Mouse (Mus musculus) midbrain, embryonic 12.5 days (tissue): ENCODE measurements at regions not wholly inside any gene's neighbourhood (a gene's known extent, or its start where the extent isn't known, plus 50 kb on each side); places are given as distances from the start of the nearest gene placed in this dataset.

Experiments used
- ATAC-seq: fragments of 200-750 bp; cut with Nextera tagmentation; 2 replicates; pipeline ENCODE4 v1.8.0; 2017; ENCODE audit warnings: low read depth, moderate TSS enrichment, moderate library complexity; ENCODE audit not compliant: low FRiP score
- H3K27ac ChIP-seq: fragments of 300-500 bp; sonication (generic); replicated peaks from 2 replicates; pipeline ENCODE4 v1.5.1; 2016; ENCODE audit warnings: mild to moderate bottlenecking
- H3K27me3 ChIP-seq: fragments of 300-500 bp; sonication (generic); 2 replicates; pipeline ENCODE4 v1.6.1; 2016; ENCODE audit warnings: mild to moderate bottlenecking
- H3K36me3 ChIP-seq: fragments of 300-500 bp; sonication (generic); 2 replicates; pipeline ENCODE4 v1.6.1; 2016
- H3K4me1 ChIP-seq: fragments of 300-500 bp; sonication (generic); 2 replicates; pipeline ENCODE4 v1.6.1; 2016
- H3K4me2 ChIP-seq: fragments of 300-500 bp; sonication (generic); replicated peaks from 2 replicates; pipeline ENCODE4 v1.6.1; 2016; ENCODE audit warnings: mild to moderate bottlenecking, moderate library complexity
- H3K4me3 ChIP-seq: fragments of 300-500 bp; sonication (generic); 2 replicates; pipeline ENCODE4 v1.5.1; 2016; ENCODE audit warnings: mild to moderate bottlenecking
- H3K9ac ChIP-seq: fragments of 300-500 bp; sonication (generic); replicated peaks from 2 replicates; pipeline ENCODE4 v1.6.1; 2016; ENCODE audit warnings: mild to moderate bottlenecking, moderate library complexity
- H3K9me3 ChIP-seq: fragments of 300-500 bp; sonication (generic); 2 replicates; pipeline ENCODE4 v1.6.1; 2016; ENCODE audit warnings: mild to moderate bottlenecking
- WGBS: fragments of 180-500 bp; shearing (Covaris S2); methylation state at CpG from one replicate; pipeline ENCODE4 v1.1.7; 2016; 5-methylcytosine and 5-hydroxymethylcytosine counted together

DNA sequence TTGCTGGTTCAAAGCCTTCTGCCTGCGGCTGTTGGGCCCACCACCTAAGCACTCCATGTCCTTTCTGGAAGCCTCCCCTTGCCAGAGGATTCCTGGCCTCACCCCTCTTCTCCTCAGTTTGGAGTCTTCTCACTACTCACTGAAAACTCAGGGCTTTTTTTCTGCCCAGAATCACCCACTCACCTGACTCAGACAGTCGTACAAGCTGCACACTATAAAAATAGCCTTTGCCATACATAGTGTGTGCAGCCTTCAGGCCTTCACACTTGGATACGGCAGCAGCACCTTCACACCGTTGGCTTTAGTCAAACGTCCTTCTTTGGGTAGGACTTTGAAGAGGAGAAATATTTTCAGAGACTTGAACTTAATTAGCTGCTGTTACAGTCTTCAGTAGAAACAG lies 205.3 kb upstream of the Mkln1 start:
- no peaks in the 10 kb centered on the region for H3K36me3 ChIP-seq
- no peak overlapping the region for H3K4me3 ChIP-seq
- no peaks in the 10 kb centered on the region for H3K9me3 ChIP-seq
- no peak overlapping the region for H3K4me2 ChIP-seq
- WGBS = 87% methylated on average over 5 of the region's 5 CpGs
- H3K4me1 ChIP-seq = no peaks in the 10 kb centered on the region
- no peak overlapping the region for H3K27ac ChIP-seq
- H3K9ac ChIP-seq = no peak overlapping the region
- ATAC-seq = no peak
- H3K27me3 ChIP-seq = 0 out of 2 replicates have a peak, but pooled peaks cover 3% of the 10 kb centered on the region

DNA sequence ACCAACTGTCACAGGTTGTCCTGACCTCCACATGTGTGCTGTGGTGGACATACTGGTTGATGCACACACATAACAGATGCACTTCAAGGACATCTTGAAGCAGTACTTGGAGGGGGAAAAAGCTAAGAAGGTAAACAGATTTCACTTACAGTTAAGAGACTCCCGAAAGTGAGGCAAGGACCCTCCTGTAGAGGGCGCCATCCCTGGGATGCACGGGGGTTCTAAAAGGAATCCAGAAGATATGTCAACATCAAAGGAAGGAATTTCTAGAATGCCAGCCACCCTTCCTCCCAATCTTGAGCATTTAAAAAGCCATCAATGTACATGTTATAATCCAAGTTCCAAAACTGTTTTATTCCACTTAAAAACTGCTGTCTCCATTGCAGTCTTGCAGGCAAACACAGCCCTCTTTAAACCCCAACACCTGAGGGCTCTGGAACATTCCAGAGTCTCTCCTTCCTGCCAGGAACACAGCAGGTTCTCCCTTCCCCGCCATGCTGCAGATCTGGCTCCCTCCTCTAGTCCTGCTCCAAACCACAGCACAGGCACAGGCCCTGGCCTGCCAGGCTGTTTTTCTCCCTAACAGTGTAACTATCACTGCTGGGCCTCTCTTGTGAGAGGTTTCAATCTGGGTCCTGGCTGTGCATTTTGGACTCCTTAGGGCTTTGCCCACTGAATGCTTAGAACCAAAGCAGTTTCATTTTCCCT lies 200.8 kb upstream of the Mkln1 start:
- H3K4me2 ChIP-seq = no peak overlapping the region
- H3K9me3 ChIP-seq = no peaks in the 10 kb centered on the region
- H3K9ac ChIP-seq = no peak overlapping the region
- no peak overlapping the region for H3K27ac ChIP-seq
- no peaks in the 10 kb centered on the region for H3K4me1 ChIP-seq
- no peak overlapping the region for H3K4me3 ChIP-seq
- WGBS = 57% methylated on average over 4 of the region's 4 CpGs
- H3K27me3 ChIP-seq = 0 out of 2 replicates have a peak, but pooled peaks cover 3% of the 10 kb centered on the region
- H3K36me3 ChIP-seq = no peaks in the 10 kb centered on the region
- no peak for ATAC-seq

DNA sequence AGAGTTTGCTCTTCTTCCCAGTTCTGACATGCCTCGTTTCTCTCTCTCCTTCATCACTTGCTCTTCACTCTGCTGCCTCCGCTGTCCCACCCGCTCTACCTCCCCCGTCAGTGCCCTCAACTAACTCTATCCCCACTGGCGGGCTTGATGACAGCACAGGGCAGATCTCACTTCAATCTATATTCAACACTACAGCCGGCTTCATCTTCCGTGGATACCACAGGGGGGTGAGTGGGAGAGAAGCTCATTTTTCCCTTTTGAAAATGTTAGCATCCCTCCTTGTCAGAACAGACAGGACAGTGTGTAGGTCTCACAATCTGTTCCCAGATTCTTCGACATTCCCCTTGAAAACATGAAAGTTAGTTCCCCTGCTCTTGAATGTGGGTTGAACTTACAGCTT lies 200.2 kb upstream of the Mkln1 start:
- H3K9ac ChIP-seq = no peak overlapping the region
- H3K4me1 ChIP-seq = no peaks in the 10 kb centered on the region
- H3K27ac ChIP-seq = no peak overlapping the region
- no peak overlapping the region for H3K4me2 ChIP-seq
- H3K4me3 ChIP-seq = no peak overlapping the region
- WGBS = 79% methylated on average over 8 of the region's 8 CpGs
- H3K27me3 ChIP-seq = 0 out of 2 replicates have a peak, but pooled peaks cover 3% of the 10 kb centered on the region
- H3K9me3 ChIP-seq = no peaks in the 10 kb centered on the region
- no peaks in the 10 kb centered on the region for H3K36me3 ChIP-seq
- ATAC-seq = no peak

DNA sequence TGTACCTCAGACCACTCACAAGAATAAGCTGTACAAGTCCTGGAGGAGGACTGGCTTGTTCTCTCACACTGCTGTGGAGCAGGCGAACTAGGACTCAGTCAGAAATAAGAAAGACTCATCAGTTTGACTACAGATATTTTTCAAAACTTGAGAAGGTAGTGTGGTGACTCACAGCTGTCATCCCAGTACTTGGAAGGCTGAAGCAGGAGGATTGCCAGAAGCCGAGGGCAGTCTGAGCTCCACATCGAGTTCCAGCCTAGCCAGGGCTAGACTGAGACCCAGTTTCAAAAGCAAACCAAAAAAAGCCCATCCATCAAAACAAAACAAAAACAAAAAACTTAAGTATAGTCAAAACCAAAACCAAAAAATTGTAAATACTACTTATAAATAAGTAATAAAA lies 197.8 kb upstream of the Mkln1 start:
- Histone ChIP-seq H3K36me3 (no peaks in the 10 kb centered on the region), H3K9ac (no peak overlapping the region), H3K4me3 (no peak overlapping the region), H3K4me1 (no peaks in the 10 kb centered on the region), H3K27me3 (0 out of 2 replicates have a peak, but pooled peaks cover 3% of the 10 kb centered on the region), H3K4me2 (no peak overlapping the region), H3K27ac (no peak overlapping the region), H3K9me3 (no peaks in the 10 kb centered on the region)
- ATAC-seq = no peak
- WGBS = 87% methylated on average over 3 of the region's 3 CpGs

DNA sequence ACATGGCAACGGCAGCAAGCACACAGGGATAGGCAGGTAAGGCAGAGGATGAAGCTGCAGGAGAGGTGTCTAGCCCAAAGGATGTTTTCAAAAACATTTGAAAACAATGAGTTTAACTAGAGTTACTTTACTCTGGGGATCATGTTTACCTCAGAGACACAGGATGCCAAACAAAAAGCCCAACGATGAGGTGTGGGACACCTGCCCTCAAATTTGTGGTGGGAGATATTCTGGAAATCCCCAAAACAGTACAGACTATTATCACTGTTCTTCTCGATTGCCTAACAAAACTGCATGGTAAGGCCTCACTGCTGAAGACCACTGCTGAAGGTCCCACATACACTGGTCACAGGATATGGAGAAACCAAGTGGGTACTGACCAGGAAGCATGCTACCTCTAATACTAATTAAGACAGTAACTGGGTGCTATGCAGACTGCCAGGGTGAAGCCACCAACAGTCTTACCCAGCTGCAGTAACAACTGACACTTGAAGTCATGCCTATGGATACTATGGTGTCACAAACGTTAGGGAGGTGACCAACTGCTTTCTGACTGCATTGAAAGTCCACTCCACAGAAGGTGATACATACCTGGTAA lies 197.1 kb upstream of the Mkln1 start:
- no peak for ATAC-seq
- Histone ChIP-seq H3K4me3 (no peak overlapping the region), H3K9ac (no peak overlapping the region), H3K4me1 (no peaks in the 10 kb centered on the region), H3K9me3 (no peaks in the 10 kb centered on the region), H3K36me3 (no peaks in the 10 kb centered on the region), H3K27me3 (0 out of 2 replicates have a peak, but pooled peaks cover 6% of the 10 kb centered on the region), H3K27ac (no peak overlapping the region), H3K4me2 (no peak overlapping the region)
- WGBS = 91% methylated on average over 4 of the region's 4 CpGs

DNA sequence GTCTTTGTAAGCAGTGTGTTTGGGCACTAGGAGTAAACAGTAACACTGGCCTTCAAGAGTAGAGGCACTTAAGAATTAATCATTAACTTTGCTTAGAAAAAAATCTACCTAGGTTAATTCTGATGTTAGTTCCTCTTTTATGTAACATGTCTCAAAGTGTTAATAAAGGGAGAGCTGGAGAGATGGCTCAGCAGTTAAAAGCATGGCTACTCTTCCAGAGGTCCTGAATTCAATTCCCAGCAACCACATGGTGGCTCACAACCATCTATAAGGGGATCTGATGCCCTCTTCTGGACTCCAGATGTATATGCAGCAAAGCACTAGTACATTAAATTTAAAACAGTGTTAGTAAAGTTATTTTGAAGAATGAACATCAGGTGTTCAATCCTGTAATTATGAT lies 195.9 kb upstream of the Mkln1 start:
- no peak for ATAC-seq
- H3K27me3 ChIP-seq = 0 out of 2 replicates have a peak, but pooled peaks cover 6% of the 10 kb centered on the region
- no peaks in the 10 kb centered on the region for H3K36me3 ChIP-seq

DNA sequence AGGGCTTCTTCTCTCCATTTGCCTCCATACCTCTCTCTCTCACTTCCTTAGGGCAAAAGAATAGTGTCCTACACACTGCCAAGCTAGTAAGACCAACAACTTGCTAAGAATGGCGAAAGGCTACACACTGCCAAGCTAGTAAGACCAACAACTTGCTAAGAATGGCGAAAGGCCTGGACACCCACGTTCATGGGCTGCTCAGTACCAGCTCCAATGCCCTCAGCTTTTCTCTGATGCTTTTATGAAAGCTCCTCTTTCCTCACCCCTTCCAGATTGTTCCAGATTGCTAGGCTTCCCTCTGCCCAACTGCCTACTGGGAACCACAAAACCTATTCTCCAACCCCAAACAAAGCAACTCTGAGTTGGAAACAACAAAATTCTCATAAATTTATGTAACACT lies 194.1 kb upstream of the Mkln1 start:
- H3K27me3 ChIP-seq = 0 out of 2 replicates have a peak, but pooled peaks cover 3% of the 10 kb centered on the region
- no peak overlapping the region for H3K9ac ChIP-seq
- H3K27ac ChIP-seq = no peak overlapping the region
- H3K4me1 ChIP-seq = no peaks in the 10 kb centered on the region
- H3K9me3 ChIP-seq = no peaks in the 10 kb centered on the region
- no peak for ATAC-seq
- H3K4me3 ChIP-seq = no peak overlapping the region
- 93% methylated on average over 3 of the region's 3 CpGs for WGBS
- no peaks in the 10 kb centered on the region for H3K36me3 ChIP-seq
- H3K4me2 ChIP-seq = no peak overlapping the region

More for the DNA sequence above, 195.9 kb upstream of the Mkln1 start:
- no peak overlapping the region for H3K4me3 ChIP-seq
- H3K9me3 ChIP-seq = no peaks in the 10 kb centered on the region
- H3K9ac ChIP-seq = no peak overlapping the region
- H3K4me2 ChIP-seq = no peak overlapping the region
- H3K27ac ChIP-seq = no peak overlapping the region
- no peaks in the 10 kb centered on the region for H3K4me1 ChIP-seq

DNA sequence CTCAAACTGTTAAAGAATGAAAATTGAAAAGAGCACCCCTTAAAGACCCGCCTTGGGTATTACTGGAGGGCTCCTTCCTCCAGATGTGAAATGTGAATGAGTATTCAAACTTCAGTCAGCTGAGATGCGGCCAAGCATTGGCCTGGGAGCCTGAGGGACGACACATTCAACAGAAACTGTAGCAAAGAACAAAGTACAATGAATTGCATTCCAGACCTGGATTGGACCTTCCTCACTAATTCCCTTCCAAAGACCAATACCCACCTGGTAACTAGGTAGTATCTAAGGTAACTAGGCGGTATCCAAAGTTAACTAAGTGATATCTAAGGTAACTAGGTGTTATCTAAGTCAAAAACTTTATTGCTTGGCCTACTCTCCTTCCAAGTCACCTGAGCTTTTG lies 193.7 kb upstream of the Mkln1 start:
- H3K9me3 ChIP-seq = no peaks in the 10 kb centered on the region
- no peaks in the 10 kb centered on the region for H3K4me1 ChIP-seq
- no peak overlapping the region for H3K4me2 ChIP-seq
- no peak for ATAC-seq
- H3K9ac ChIP-seq = no peak overlapping the region
- no peak overlapping the region for H3K27ac ChIP-seq
- no peaks in the 10 kb centered on the region for H3K36me3 ChIP-seq
- 0 out of 2 replicates have a peak, but pooled peaks cover 3% of the 10 kb centered on the region for H3K27me3 ChIP-seq
- WGBS = 84% methylated on average over 4 of the region's 4 CpGs
- H3K4me3 ChIP-seq = no peak overlapping the region

DNA sequence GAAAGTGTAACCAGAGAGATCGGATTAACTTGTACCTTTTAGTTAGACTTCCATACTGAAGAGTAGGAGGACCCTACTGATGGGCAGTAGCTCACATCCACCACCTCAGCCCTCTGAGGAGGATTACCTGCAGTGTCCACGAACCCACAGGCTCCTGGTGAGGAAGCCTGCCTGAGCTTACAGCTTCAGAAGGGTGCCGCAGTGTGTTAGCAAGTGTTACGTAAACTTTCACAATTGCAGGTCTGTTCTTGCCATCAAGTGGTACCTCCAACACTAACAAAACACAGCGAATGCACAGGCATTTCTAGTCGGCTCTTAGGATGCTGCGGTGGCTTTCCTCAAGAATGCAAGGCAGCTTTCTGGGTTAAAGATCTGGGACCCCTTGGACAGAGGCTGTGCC lies 192.4 kb upstream of the Mkln1 start:
- Histone ChIP-seq H3K4me3 (no peak overlapping the region), H3K9ac (no peak overlapping the region), H3K4me1 (no peaks in the 10 kb centered on the region), H3K4me2 (no peak overlapping the region), H3K9me3 (no peaks in the 10 kb centered on the region), H3K27me3 (0 out of 2 replicates have a peak, but pooled peaks cover 3% of the 10 kb centered on the region), H3K27ac (no peak overlapping the region), H3K36me3 (no peaks in the 10 kb centered on the region)
- WGBS = 80% methylated on average over 7 of the region's 7 CpGs
- no peak for ATAC-seq

DNA sequence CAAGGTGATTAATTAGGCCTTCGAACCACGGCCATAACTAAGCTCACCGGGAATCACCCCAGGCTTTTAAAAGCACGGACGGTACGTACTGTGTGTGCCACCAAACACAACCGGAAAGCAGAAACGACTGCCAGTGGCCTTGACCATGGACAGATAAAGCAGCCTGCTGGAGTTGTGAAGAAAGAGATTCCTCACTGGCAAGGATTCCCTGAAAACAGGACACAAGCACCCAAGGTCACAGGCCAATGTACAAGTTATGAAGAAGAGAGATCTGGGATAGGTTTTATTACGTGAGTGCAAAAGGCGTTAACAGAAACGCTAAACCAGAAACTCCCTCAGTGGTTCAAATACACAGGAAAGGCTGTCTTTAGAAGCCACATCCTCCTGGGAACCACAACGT lies 191.3 kb upstream of the Mkln1 start:
- no peak for ATAC-seq
- Histone ChIP-seq H3K27ac (no peak overlapping the region), H3K4me2 (no peak overlapping the region), H3K27me3 (0 out of 2 replicates have a peak, but pooled peaks cover 3% of the 10 kb centered on the region), H3K9ac (no peak overlapping the region), H3K4me1 (no peaks in the 10 kb centered on the region), H3K4me3 (no peak overlapping the region), H3K9me3 (no peaks in the 10 kb centered on the region), H3K36me3 (no peaks in the 10 kb centered on the region)
- WGBS = 89% methylated on average over 12 of the region's 12 CpGs

DNA sequence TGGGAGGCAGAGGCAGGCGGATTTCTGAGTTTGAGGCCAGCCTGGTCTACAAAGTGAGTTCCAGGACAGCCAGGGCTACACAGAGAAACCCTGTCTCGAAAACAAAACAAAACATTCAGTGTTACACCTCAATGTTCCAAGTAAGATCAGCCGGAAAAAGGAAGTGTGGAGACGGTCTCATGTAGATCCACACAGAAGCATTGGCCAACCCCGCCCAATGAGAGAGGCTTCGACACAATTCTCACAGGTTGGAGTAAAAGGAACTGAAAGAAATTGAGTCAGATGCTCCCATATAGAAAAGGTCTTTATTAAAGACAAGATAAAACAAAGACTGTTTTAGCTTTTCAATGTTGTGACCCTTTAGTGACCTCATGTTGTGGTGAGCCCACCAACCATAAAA lies 190.3 kb upstream of the Mkln1 start:
- no peak overlapping the region for H3K4me2 ChIP-seq
- H3K36me3 ChIP-seq = no peaks in the 10 kb centered on the region
- H3K4me1 ChIP-seq = no peaks in the 10 kb centered on the region
- H3K27me3 ChIP-seq = peaks cover 8% of the 10 kb centered on the region; the same call in 1 of the 2 replicates
- no peaks in the 10 kb centered on the region for H3K9me3 ChIP-seq
- H3K27ac ChIP-seq = no peak overlapping the region
- no peak overlapping the region for H3K9ac ChIP-seq
- no peak for ATAC-seq
- WGBS = 93% methylated on average over 6 of the region's 6 CpGs
- no peak overlapping the region for H3K4me3 ChIP-seq

DNA sequence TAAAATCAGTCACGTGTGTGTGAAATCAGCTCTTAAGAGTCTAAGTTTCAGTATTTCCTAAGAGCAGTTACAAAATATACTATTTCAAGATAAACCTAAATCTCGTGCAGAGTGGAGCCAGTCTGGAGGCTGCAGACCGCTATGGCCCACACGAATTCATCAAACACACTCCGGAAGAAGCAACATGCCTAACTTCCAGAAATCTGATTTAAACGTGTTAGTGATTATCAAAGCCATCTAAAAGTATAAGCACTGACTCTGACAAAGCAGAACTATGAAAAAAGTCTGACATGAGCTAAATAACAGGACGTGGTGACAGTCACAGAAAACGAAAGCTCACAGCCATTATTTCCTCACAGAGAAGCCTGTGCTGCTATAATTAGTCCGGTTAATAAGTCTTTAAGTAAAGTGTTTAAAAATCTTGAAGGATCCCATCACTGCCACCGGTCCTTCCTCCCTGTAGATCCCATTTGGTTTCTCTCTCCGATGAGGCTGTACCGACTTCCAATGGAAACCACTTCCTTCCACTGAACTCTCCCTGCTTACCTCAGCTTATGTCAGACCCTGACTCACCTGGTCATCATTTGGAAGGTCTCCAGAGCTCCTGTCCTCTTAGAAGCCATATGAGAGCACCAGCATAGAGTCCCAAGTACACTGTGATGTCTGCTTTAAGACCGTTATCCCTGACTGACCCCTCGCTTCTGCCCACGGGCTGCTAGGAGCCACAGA lies 189.0 kb upstream of the Mkln1 start:
- ATAC-seq = no peak
- H3K36me3 ChIP-seq = no peaks in the 10 kb centered on the region
- H3K4me1 ChIP-seq = no peaks in the 10 kb centered on the region
- no peak overlapping the region for H3K27ac ChIP-seq
- 91% methylated on average over 15 of the region's 15 CpGs for WGBS
- peaks cover 11% of the 10 kb centered on the region for H3K27me3 ChIP-seq
- no peak overlapping the region for H3K9ac ChIP-seq
- H3K4me2 ChIP-seq = no peak overlapping the region
- no peaks in the 10 kb centered on the region for H3K9me3 ChIP-seq
- H3K4me3 ChIP-seq = no peak overlapping the region
